Mouse (Mus musculus): Measurements from ENCODE around the gene Clec16a. TPM values are rescaled to one million over a fixed set of nuclear protein-coding genes. Genes with fewer than 3 reads are reported as not detected.

Gene Clec16a
- total RNA-seq, 2 experiments from 2014 or later, result 72.6 to 77.5 TPM

- no peak for DNase-seq (ENCODE audit: low spot score in 2 of 2)
These were observed 170.5 kb downstream of the Clec16a start for GRCm38 (mm10) chr16:10715632-10716031.

- no peak for DNase-seq (ENCODE audit: low spot score in 2 of 2)
These were observed 171.6 kb downstream of the Clec16a start for GRCm38 (mm10) chr16:10716696-10717095.

- no peak for DNase-seq (ENCODE audit: low spot score in 2 of 2)
These were observed 174.8 kb downstream of the Clec16a start for GRCm38 (mm10) chr16:10719971-10720370.

GRCm38 (mm10) chr16:10722882-10723544 lies 177.9 kb downstream of the Clec16a start:
- no peak for DNase-seq (ENCODE audit: low spot score in 2 of 2)

- no peak for DNase-seq (ENCODE audit: low spot score in 2 of 2)
These were observed 178.9 kb downstream of the Clec16a start for GRCm38 (mm10) chr16:10723816-10724647.

GRCm38 (mm10) chr16:10725156-10725555 lies 180.0 kb downstream of the Clec16a start:
- DNase-seq (ENCODE audit: low spot score in 2 of 2), result no peak

- no peak for DNase-seq (ENCODE audit: low spot score in 2 of 2)
These were observed 182.5 kb downstream of the Clec16a start for GRCm38 (mm10) chr16:10727630-10728029.

GRCm38 (mm10) chr16:10728886-10729285 lies 183.7 kb downstream of the Clec16a start:
- DNase-seq (ENCODE audit: low spot score in 2 of 2), result no peak

GRCm38 (mm10) chr16:10730941-10731340 lies 185.8 kb downstream of the Clec16a start:
- DNase-seq (ENCODE audit: low spot score in 2 of 2), result no peak

GRCm38 (mm10) chr16:10731785-10732184 lies 186.6 kb downstream of the Clec16a start:
- DNase-seq (ENCODE audit: low spot score in 2 of 2), result no peak

- DNase-seq (ENCODE audit: low spot score in 2 of 2), result no peak
These were observed 187.3 kb downstream of the Clec16a start for GRCm38 (mm10) chr16:10732421-10732820.

GRCm38 (mm10) chr16:10735781-10736180 lies 190.6 kb downstream of the Clec16a start:
- no peak for DNase-seq (ENCODE audit: low spot score in 2 of 2)

GRCm38 (mm10) chr16:10736364-10736763 lies 191.2 kb downstream of the Clec16a start:
- no peak for DNase-seq (ENCODE audit: low spot score in 2 of 2)

GRCm38 (mm10) chr16:10737571-10737970 lies 192.4 kb downstream of the Clec16a start:
- no peak for DNase-seq (ENCODE audit: low spot score in 2 of 2)

GRCm38 (mm10) chr16:10738866-10739265 lies 193.7 kb downstream of the Clec16a start:
- DNase-seq (ENCODE audit: low spot score in 2 of 2), result no peak

- no peak for DNase-seq (ENCODE audit: low spot score in 2 of 2)
These were observed 194.8 kb downstream of the Clec16a start for GRCm38 (mm10) chr16:10739854-10740398.

GRCm38 (mm10) chr16:10741082-10741481 lies 195.9 kb downstream of the Clec16a start:
- no peak for DNase-seq (ENCODE audit: low spot score in 2 of 2)

GRCm38 (mm10) chr16:10749226-10749625 lies 204.1 kb downstream of the Clec16a start:
- DNase-seq (ENCODE audit: low spot score in 2 of 2), result no peak

- DNase-seq (ENCODE audit: low spot score in 2 of 2), result peak; percentile 19 to 36
These were observed 204.7 kb downstream of the Clec16a start for GRCm38 (mm10) chr16:10749824-10750223.

GRCm38 (mm10) chr16:10754521-10755296 lies 209.6 kb downstream of the Clec16a start:
- no peak for DNase-seq (ENCODE audit: low spot score in 2 of 2)

GRCm38 (mm10) chr16:10756168-10756567 lies 211.0 kb downstream of the Clec16a start:
- DNase-seq (ENCODE audit: low spot score in 2 of 2), result no peak
